13 mouse cellular contexts compared by ENCODE assay signal in genomic region chr10:62208241-62208896, GRCm38 (mm10). TPM values are rescaled to one million over a fixed set of nuclear protein-coding genes. Genes with fewer than 3 reads are reported as not detected.
DNase-seq lines count a peak whose midpoint lies in the region; ATAC-seq and TF ChIP-seq lines count a peak whose summit lies in the region.
"Had no signal": no experiment of that assay in that cellular context is flagged by ENCODE, and none has a peak within 500 bp of the region (broad histone marks: within the 10 kb centered on the region; RNA-seq: fewer than 3 reads in every experiment).

No protein-coding gene starts in this region.

- H3K9ac ChIP-seq in hindbrain, postnatal 0 days (replicated peaks; ENCODE audit: low read length) = no peak overlapping the region
- no peak overlapping the region for H3K9ac ChIP-seq in hindbrain, embryonic 12.5 days
- no peak overlapping the region for H3K9ac ChIP-seq in kidney, postnatal 0 days (ENCODE audit: low read depth, low read length)
- H3K9ac ChIP-seq: liver, embryonic 13.5 days had no signal

- no peak for TF ChIP-seq CTCF in hindbrain, postnatal 0 days (IDR thresholded peaks at IDR 0.05; ENCODE audit: low read depth)
- no peak for TF ChIP-seq CTCF in kidney, postnatal 0 days (IDR thresholded peaks at IDR 0.05; ENCODE audit: low read depth)
- no peak for TF ChIP-seq CTCF in olfactory bulb, adult 2 months (IDR thresholded peaks at IDR 0.05; ENCODE audit: insufficient read depth, low read depth, low read length)

- WGBS in hindbrain, embryonic 10.5 days = 69% methylated on average over 10 of the region's 10 CpGs
- 66% methylated on average over 10 of the region's 10 CpGs for WGBS in hindbrain, postnatal 0 days
- WGBS in hindbrain, embryonic 12.5 days = 43% methylated on average over 10 of the region's 10 CpGs
- 26% methylated on average over 10 of the region's 10 CpGs for WGBS in kidney, postnatal 0 days
- WGBS in olfactory bulb, adult 2 months = 62% methylated on average over 10 of the region's 10 CpGs

- no peaks in the 10 kb centered on the region for H3K9me3 ChIP-seq in hindbrain, embryonic 10.5 days
- H3K9me3 ChIP-seq in hindbrain, postnatal 0 days (ENCODE audit: low read length) = no peaks in the 10 kb centered on the region
- no peaks in the 10 kb centered on the region for H3K9me3 ChIP-seq in hindbrain, embryonic 12.5 days (replicated peaks)
- no peaks in the 10 kb centered on the region for H3K9me3 ChIP-seq in kidney, postnatal 0 days (replicated peaks; ENCODE audit: low read length)
- H3K9me3 ChIP-seq: liver, embryonic 13.5 days had no signal

- no peaks in the 10 kb centered on the region for H3K27me3 ChIP-seq in hindbrain, embryonic 10.5 days (ENCODE audit: insufficient read depth, poor library complexity, severe bottlenecking)
- H3K27me3 ChIP-seq in hindbrain, postnatal 0 days (ENCODE audit: insufficient read depth, low read length) = no peaks in the 10 kb centered on the region
- H3K27me3 ChIP-seq in hindbrain, embryonic 12.5 days = 0 out of 2 replicates have a peak, but pooled peaks cover 3% of the 10 kb centered on the region
- no peaks in the 10 kb centered on the region for H3K27me3 ChIP-seq in kidney, postnatal 0 days (ENCODE audit: insufficient read depth, low read length)
- H3K27me3 ChIP-seq: liver, embryonic 13.5 days had no signal

- H3K4me2 ChIP-seq in hindbrain, postnatal 0 days (ENCODE audit: low read depth, low read length) = no peak overlapping the region
- no peak overlapping the region for H3K4me2 ChIP-seq in hindbrain, embryonic 12.5 days (replicated peaks)
- H3K4me2 ChIP-seq in kidney, postnatal 0 days (ENCODE audit: low read length) = no peak overlapping the region
- H3K4me2 ChIP-seq: liver, embryonic 13.5 days had no signal

- peaks cover 27% of the 10 kb centered on the region for H3K4me1 ChIP-seq in hindbrain, embryonic 10.5 days (replicated peaks)
- no peaks in the 10 kb centered on the region for H3K4me1 ChIP-seq in hindbrain, postnatal 0 days (ENCODE audit: insufficient read depth, low read length)
- peaks cover 14% of the 10 kb centered on the region for H3K4me1 ChIP-seq in hindbrain, embryonic 12.5 days
- no peaks in the 10 kb centered on the region; the same call in none of the 2 replicates for H3K4me1 ChIP-seq in kidney, postnatal 0 days (replicated peaks; ENCODE audit: insufficient read depth, low read length)
- H3K4me1 ChIP-seq in olfactory bulb, adult 2 months (ENCODE audit: control insufficient read depth, insufficient read depth, low read length) = peaks cover 29% of the 10 kb centered on the region

- intact Hi-C loops in left cerebral cortex, postnatal 25 days (cut with DNase I) = no loop called here

- DNase-seq in hindbrain, embryonic 10.5 days (ENCODE audit: low spot score) = no peak
- DNase-seq in hindbrain, postnatal 0 days (ENCODE audit: low spot score) = no peak
- DNase-seq in kidney, postnatal 0 days (ENCODE audit: low spot score) = peak; percentile 40
- DNase-seq in cerebellum, postnatal 14 days = no peak
- DNase-seq in left cerebral cortex, postnatal 25 days (ENCODE audit: low spot score in 2 of 2) = no peak
- DNase-seq: heart, adult 2 months; liver, embryonic 13.5 days; spleen, adult 18-20 months had no signal

- no peaks in the 10 kb centered on the region for H3K36me3 ChIP-seq in hindbrain, embryonic 10.5 days
- H3K36me3 ChIP-seq in hindbrain, postnatal 0 days (ENCODE audit: insufficient read depth, low read length) = no peaks in the 10 kb centered on the region
- H3K36me3 ChIP-seq in hindbrain, embryonic 12.5 days = no peaks in the 10 kb centered on the region
- H3K36me3 ChIP-seq in kidney, postnatal 0 days (ENCODE audit: insufficient read depth, low read length) = no peaks in the 10 kb centered on the region
- H3K36me3 ChIP-seq: liver, embryonic 13.5 days had no signal

- no peak overlapping the region for H3K4me3 ChIP-seq in hindbrain, embryonic 10.5 days
- no peak overlapping the region for H3K4me3 ChIP-seq in hindbrain, postnatal 0 days (ENCODE audit: low read length)
- H3K4me3 ChIP-seq in hindbrain, embryonic 12.5 days = no peak overlapping the region
- no peak overlapping the region for H3K4me3 ChIP-seq in kidney, postnatal 0 days (replicated peaks; ENCODE audit: low read depth, low read length)
- no peak overlapping the region for H3K4me3 ChIP-seq in olfactory bulb, adult 2 months (ENCODE audit: insufficient read depth, low read depth, low read length)
- H3K4me3 ChIP-seq: heart, adult 2 months; liver, embryonic 13.5 days had no signal

- H3K27ac ChIP-seq in hindbrain, embryonic 10.5 days = peak overlapping the region; percentile 40
- no peak overlapping the region for H3K27ac ChIP-seq in hindbrain, postnatal 0 days
- peak overlapping the region; percentile 35; the same call in 1 of the 2 replicates for H3K27ac ChIP-seq in hindbrain, embryonic 12.5 days
- peak overlapping the region; percentile 42; the same call in 1 of the 2 replicates for H3K27ac ChIP-seq in kidney, postnatal 0 days
- H3K27ac ChIP-seq in olfactory bulb, adult 2 months (ENCODE audit: insufficient read depth, low read depth, low read length) = peak overlapping the region; percentile 73
- H3K27ac ChIP-seq: heart, adult 2 months; liver, embryonic 13.5 days had no signal

- no peak for TF ChIP-seq POLR2A in olfactory bulb, adult 2 months (IDR thresholded peaks at IDR 0.05; ENCODE audit: insufficient read depth, low read depth, low read length)

- ATAC-seq in hindbrain, postnatal 0 days = no peak
- ATAC-seq in hindbrain, embryonic 12.5 days (ENCODE audit: low FRiP score) = peak; percentile 80
- 0 out of 2 replicates have a peak, but pooled peaks have one; percentile 6 for ATAC-seq in kidney, postnatal 0 days (replicated peaks; ENCODE audit: low FRiP score, low read depth)
- ATAC-seq in granulocyte monocyte progenitor cell, adult 5-6 weeks (replicated peaks; ENCODE audit: poor library complexity, severe bottlenecking) = no peak
- ATAC-seq: forebrain, embryonic 14.5 days had no signal

RNA-seq across cellular contexts. Expression of gene Tspan15, which starts 22.7 kb away (rescaled TPM):
- polyA plus RNA-seq in hindbrain, embryonic 10.5 days (2016; fragmentation: Nextera tagmentation; extraction: Ambion mirVana) = 18.6 and 18.8 TPM in 2 replicates
- total RNA-seq in hindbrain, postnatal 0 days (2014; rRNA removed) = 30.8 and 38.3 TPM in 2 replicates
- polyA plus RNA-seq in hindbrain, postnatal 0 days (2015; fragmentation: Nextera tagmentation; extraction: Ambion mirVana) = 20.4 and 21.4 TPM in 2 replicates
- 15.7 and 16.0 TPM in 2 replicates for polyA plus RNA-seq in hindbrain, embryonic 12.5 days (2016; fragmentation: Nextera tagmentation; extraction: Ambion mirVana)
- 47.0 and 49.8 TPM in 2 replicates for polyA plus RNA-seq in kidney, postnatal 0 days (2015; fragmentation: Nextera tagmentation; extraction: Ambion mirVana)
- polyA plus RNA-seq in olfactory bulb, adult 2 months (2012; ENCODE audit: insufficient read depth, insufficient read length, low replicate concordance, missing spikeins) = not detected in 2 replicates
- not detected in 2 replicates for total RNA-seq in granulocyte monocyte progenitor cell, adult 5-6 weeks (2014; fragmentation: Nextera tagmentation)
- total RNA-seq in granulocyte monocyte progenitor cell, adult 5-6 weeks (2017) = 0.13 TPM in 1 of 2 replicates, not detected in the other
- 10 to 100 TPM; 11.1 to 13.7 TPM for total RNA-seq in left cerebral cortex, postnatal 25 days (2021)

RNA-seq across cellular contexts. Expression of gene Tacr2, which starts 43.9 kb away (rescaled TPM):
- polyA plus RNA-seq in hindbrain, embryonic 10.5 days (2016; fragmentation: Nextera tagmentation; extraction: Ambion mirVana) = not detected in 2 replicates
- total RNA-seq in hindbrain, postnatal 0 days (2014; rRNA removed) = not detected in 2 replicates
- 0.08 TPM in 2 replicates for polyA plus RNA-seq in hindbrain, postnatal 0 days (2015; fragmentation: Nextera tagmentation; extraction: Ambion mirVana)
- polyA plus RNA-seq in hindbrain, embryonic 12.5 days (2016; fragmentation: Nextera tagmentation; extraction: Ambion mirVana) = not detected in 2 replicates
- polyA plus RNA-seq in kidney, postnatal 0 days (2015; fragmentation: Nextera tagmentation; extraction: Ambion mirVana) = not detected in 2 replicates
- polyA plus RNA-seq in olfactory bulb, adult 2 months (2012; ENCODE audit: insufficient read depth, insufficient read length, low replicate concordance, missing spikeins) = not detected in 2 replicates
- total RNA-seq in granulocyte monocyte progenitor cell, adult 5-6 weeks (2014; fragmentation: Nextera tagmentation) = not detected in 2 replicates
- 0.22 TPM in 1 of 2 replicates, not detected in the other for total RNA-seq in granulocyte monocyte progenitor cell, adult 5-6 weeks (2017)
- under 1 TPM; 0.16 to 0.18 TPM for total RNA-seq in left cerebral cortex, postnatal 25 days (2021)
- total RNA-seq: heart, adult 2 months; midbrain, postnatal 0 days had no signal
- polyA plus RNA-seq: forebrain, embryonic 14.5 days; heart, adult 2 months; liver, embryonic 13.5 days had no signal

Comparison
In these comparisons a context has a peak if more than half of its experiments do, and no peak if none do; other contexts are left out.
1. ATAC-seq: peak in hindbrain, embryonic 12.5 days (single experiment) and kidney, postnatal 0 days (single experiment); none in hindbrain, postnatal 0 days (single experiment) and granulocyte monocyte progenitor cell, adult 5-6 weeks (single experiment).
2. RNA of gene Tspan15, which starts 22.7 kb away (polyA plus RNA-seq): 47.0 to 49.8 TPM in kidney, postnatal 0 days, 20.4 to 21.4 TPM in hindbrain, postnatal 0 days, 18.6 to 18.8 TPM in hindbrain, embryonic 10.5 days and 15.7 to 16.0 TPM in hindbrain, embryonic 12.5 days; not detected in olfactory bulb, adult 2 months; every median in the first group is over 10 times any median in the second.